Mouse (Mus musculus) ovary, postnatal 10 days (tissue): ENCODE data around the gene Anks6.

Experiments used
- DNase-seq: peaks from one replicate; pipeline ENCODE4 v3.0.0; 2022; ENCODE audit warnings: low spot score

Anks6 gene

DNA sequence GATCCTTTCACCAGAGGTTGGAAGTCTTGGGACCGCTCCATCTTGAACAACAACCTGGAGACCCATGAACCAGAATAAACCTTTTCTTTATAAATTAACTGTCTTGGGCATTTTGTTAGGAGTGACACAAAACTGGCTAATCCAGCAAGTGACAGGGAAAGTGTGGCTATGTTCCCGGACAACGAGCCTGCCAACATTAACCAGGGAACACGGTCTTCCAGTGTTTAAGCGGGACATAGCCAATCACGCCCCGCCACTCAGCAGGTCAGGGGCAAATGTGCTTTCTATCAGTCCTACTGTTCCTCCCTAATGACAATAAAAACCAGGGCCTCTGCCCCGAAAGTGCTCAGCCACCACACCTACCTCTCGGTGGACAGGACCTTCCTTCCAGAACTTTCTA, 13.4 kb downstream of the Anks6 start:
- no peak for DNase-seq

DNA sequence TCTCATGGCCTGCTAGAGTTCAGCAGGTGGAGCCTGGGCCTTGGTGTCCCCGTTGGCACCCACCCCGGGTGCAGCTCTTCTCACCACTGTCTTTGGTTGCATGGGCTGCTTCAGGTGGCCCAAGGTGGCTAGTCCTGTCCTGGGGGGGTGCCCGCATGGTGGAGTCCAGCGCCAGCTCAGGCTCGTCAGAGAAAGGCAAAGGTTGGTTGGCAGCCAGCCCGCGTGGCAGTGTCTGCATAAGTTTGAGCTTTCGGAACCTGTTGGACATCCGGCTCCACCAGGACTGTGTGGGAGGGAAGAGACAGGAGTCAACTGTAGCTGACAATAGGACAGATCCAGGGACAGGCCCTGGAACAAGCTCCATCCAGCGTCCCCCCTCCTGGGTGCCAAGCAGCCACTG, 17.6 kb downstream of the Anks6 start:
- DNase-seq: no peak

DNA sequence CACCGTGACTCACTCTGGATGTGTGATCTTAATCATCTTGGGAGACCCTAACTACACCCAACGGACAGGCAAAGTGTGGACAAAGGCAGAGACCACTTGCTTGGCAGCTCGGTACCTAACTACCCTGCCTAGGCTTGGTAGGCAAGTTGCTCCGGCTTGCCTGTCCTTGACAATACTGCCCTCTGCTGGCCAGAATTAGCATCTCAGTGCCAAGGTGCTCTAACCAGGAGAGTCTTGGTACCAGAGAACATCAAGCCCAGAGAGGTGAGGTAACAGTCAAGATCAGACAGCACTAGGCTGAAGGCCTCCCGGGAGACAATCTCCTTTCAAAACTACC, 19.9 kb downstream of the Anks6 start:
- DNase-seq: peak; percentile 54

DNA sequence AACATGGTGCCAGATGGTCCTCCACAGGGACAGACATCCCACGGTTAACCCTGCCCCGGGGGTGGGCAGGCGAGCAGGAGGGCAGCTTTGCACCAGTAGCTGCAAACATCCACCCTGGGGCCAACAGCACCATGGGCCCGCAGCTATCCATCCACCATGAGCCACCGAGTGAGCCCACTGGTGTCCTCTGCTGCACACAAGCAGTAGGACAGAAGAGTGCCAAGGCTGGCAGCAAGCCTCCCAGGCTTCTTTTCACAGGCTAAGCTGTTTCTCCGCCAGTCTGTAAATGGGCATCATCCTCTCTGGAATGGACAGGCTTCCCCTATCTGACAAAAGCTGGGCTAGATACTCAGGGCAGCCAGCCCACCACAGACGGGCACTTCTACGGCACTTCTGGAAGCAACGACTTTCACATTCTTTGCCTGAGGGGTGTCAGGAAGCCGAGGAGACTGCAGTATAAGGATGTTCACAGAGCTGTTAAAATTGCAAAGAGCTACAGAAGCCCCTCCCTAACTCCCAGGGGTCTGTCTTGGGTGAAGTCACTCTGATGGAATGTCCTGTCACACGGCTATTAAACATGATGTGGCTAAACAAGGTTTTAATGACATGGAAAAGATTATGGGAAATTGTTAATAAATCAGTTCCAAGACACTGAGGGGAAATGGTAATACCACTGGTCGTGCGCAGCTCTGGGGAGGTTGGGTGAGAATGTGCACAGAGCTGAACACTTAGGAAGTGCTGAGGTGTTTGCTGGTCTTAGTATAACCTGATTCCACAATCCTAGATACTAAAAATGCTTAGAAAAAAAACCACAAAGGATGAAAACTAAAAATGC, 20.5 kb downstream of the Anks6 start:
- DNase-seq: no peak

DNA sequence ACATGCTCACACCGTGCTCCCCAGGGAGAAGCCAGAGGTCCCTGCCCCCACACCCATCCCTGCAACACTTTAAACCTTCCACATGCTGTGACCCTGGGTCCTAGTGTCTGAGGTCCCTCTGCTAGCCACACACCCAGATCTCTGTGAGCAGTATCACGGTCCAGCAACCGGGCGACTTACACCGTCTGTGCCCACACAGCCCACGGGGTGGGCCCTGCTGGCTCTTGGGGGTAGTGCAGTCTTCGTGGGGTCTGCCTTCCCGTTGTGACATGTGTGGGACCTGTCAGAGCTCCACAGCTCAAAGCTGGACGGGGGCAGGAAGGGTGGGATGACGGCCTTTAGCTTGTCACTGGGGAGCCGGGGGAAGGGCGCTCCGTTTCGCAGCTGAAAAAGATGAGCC, 21.7 kb downstream of the Anks6 start:
- no peak for DNase-seq

DNA sequence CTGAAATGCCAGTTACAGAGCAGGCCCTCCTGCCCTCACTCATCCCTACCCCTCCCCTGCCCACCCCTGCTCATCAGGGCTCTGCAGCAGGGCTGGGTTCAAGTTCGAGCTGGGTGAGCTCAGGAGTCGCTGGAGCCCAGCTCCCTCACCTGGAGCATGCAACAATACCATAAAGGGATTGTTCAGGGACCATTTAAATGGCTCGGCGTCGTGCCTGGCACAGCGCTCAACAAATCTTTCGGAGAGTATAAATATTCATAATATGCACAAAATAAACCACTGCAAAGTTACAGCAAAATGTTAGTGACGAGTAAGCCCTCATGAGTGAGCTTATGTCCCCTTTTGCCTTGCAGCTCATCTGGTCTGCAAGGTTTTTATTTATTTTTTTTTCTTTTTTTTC, 25.1 kb downstream of the Anks6 start:
- no peak for DNase-seq

DNA sequence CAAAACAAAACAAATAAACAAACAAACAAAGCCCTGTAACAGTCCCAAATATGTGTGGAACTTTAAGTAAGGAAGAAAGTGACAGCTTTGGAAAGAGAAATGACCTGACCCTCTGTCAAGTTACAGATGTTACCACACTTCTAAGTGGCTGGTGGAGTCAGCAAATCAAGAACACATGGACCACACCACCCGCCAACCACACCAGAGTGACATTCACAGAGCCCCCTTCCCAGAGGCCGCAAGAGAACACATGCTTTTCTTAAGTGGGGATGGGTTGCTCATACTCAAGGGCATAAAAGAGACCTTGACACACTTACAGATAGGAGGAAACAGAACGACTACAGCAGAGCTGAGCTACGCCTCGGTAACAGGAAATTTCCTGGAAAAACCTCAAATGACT, 28.4 kb downstream of the Anks6 start:
- DNase-seq: no peak

DNA sequence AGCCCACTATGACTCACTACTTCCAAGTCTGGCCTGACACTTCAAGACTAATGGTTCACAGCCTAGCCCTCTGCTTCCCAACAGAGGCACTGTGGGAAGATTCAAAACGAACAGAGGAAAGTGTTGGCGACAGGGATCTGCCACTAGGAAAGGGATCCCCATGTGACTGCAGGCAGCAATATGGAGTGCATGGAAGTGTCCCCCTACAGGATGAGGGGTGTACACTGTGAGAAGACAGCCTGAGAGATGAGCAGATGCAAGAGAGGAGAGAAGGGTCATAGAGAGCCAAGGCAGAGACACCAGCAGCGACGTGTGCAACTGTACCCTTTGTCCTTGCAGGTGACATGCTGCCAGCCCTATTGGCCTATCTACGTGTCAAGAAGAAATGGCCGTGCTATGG, 33.3 kb downstream of the Anks6 start:
- no peak for DNase-seq

DNA sequence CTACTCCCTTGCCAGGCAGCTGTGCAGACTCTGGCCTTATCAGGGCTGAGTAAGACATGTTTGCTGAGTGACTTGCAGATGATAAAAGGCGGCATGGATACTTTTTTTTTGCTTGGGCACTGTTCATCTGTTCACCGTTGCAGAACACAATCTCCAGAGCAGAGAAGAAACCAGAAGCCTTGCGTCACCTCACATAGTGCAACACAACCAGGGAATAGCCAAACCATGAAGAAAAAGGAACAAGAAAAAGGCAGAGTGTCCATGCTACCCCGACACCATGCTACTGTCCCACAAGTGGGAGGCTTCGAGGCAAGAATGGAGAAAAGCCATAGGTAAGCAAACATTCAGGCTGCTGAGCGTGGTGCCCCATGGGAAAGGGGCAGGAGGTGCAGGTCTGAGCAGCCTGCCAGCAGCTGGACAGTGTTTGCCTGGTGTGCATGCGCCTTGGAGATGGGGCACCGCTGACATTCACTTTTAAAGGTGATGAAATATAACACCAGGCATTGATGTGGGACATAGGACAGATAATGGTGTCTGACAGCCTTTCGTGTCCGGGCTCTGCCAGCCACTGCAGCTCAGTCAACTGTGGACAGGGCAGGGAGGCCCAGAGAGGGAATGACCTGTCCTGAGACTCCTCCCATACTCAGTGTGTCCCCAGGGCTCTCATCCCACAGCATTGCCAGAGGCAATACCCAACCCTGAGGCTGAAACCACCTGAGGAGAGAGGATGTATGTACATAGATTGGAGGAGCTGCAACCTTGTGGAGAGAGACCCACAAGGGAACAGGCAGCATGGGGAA, 34.2 kb downstream of the Anks6 start:
- no peak for DNase-seq

DNA sequence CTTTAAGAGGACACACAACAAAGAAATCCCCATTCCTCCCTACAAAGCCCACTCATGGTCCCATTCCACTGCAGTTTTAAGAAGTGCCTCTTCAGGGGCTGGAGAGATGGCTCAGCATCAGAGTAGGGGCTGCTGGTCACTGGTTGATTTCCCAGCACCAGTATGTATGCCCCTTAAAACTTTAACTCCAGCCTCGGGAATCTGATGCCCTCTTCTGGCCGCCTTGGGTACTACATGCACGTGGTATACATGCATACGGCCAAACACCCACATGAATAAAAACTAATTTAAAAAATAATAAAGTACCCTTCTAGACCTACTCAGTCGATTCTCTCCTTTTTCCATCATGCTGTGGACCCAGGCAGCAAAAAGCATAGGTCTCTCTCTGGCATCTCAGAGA, 36.7 kb downstream of the Anks6 start:
- DNase-seq: peak; percentile 24

DNA sequence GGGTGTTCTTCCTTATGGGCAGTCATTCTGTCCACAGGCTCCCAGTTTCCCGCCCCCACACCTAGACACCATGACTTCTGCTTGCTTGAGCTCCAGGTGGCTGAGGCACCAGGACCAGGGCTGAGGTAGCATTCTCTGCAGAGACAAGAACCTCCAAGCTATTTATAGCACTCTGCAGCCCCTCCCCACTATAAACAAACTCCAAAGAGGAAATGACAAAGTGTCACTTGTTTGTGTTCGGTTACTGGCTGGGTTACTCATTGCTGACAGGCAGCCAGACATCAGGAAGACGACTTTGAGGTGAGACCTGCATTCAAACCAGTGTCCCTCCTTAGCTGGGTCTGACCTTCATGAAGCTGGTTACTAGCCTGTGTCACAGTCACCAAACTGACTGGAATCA, 42.1 kb downstream of the Anks6 start:
- no peak for DNase-seq

DNA sequence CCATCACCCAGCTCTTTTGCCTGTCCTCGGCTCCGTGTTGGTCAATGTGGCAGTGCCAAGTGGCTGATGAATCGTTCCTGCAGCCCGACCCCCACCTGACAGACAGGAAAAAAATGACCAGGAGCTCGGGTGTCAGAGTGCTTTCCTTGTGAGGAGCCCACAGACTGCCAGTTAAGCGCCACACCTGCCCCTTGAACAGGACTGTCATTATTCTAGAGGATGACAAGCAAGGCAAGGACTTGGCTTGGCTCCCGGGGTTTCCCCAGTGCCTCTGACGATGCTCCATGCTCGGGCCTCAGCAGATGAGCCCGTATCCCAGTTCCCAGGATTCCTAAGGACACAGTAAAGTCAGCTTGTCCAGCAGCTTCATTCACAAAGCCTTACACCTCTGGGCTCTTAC, 44.8 kb downstream of the Anks6 start:
- DNase-seq: no peak

DNA sequence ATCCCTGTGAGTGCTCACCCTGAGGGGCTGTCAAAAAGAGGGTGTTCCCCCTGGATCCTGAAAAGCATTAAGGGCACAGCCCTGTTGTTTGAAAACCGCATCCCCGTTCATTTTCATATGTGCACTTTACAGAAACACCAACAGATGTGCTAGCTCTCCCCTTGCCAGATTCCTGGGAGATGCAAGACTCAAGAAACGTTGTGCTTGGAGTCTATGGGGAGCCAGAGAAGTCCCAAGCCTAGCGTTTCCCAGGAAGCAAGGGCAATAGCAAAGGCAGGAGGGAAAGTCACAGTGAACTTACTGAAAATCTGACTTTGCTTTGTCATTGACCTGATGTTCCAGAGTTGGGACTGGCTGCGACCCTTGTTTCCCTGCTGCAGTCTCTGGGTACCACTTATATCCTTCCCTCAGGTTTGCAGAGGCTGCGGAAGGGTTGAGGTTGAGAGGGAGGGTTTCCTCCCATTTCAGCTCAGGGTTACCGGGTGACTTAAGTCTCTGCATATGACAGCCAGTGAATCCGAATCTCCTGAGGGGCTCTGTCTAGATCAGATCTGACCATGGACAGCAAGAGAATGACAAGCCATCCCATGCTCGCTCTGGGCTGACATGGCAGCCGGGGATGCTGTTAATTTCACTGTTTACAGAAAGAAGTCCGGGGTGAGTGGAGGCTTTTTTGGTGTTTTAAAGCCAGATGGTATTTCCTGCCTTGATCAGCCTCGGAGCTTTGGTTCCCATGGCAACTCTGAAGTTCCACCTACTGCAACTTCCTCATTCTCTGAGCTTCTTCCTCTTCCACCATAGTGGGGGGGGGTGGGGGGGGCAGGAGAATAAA, 46.6 kb downstream of the Anks6 start:
- DNase-seq: no peak

DNA sequence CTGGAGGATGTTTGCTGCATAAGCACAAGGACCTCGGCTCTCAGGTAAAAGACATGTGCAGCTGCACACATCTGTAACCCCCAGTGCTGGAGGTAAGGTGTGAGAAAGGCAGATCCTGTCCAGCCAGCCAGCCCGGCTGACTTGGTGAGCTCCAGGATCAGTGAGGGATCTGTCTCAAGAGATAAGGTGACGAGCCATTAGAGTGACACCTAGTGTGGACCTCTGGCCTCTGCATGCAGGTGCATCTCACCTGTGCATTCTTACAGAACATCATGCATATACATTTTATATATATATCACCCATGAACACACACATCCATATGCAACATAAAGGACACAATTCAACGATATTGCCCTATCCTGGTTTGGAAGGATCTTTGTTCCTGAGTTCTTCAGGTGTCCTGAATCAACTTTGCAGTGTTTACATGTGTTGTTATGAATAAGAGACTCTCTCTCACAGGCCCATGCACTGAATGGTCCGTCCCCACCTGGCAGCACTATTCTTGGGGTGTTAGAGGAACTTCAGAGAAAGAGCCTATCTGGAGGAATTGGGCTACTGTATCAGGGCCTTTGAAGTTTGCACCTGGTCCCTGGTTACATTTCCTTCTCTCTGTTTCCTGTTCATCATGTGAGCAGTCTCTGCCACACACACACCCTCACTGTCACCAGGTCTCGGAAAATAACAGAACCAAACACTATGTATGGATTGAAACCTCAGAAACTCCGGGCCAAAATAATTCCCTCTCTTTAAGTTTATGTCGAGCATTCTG, 56.4 kb downstream of the Anks6 start:
- DNase-seq: no peak

DNA sequence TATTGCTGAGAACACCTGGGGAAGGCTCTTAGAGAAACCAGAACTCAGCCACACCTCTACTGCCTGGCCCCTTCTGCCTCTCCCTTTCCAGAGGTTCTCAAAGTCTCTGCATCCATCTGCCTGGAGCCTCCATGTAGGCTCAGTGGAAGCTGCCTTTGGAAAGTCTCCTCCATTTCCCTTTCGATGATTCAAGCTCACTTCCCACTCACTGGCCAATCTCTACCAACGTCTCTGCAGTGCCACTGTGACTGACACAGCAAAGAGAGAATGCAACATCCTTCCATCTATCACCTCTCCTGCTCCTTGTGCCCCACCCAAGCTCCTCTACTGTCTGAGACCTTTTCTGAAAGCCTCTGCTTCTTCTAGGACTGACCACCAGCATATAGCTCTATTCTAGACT, 59.3 kb downstream of the Anks6 start:
- no peak for DNase-seq

DNA sequence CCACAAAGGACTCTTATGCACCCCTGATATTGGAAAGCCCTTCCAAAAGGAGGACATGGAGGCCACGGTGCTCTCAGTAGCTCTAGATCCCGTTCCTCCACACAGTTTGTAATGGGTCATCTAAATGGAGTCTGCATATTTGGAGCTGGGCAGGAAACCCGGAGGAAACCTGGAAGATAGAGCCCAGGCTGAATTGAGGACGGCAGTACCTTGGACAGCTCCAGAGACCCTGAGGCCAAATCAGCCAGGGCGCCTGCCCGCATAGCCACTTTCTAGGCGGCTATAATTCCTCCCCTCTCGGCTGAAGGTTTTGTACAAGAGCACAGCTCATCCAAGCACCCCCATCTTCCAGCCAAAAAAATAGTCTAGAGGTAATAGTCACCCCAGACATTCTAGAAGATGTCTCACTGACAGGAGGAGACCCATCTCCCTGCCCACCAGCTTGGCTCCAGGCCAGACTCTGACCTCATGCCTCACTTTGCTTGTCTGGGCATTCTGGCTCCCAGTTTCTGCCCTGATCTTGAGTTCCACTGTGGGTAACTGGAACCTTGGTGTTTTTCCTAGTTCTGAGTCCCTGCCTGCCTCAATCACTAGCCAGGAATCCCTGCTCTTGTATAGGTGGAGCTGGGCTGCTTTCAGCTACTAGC, 64.3 kb downstream of the Anks6 start:
- DNase-seq: peak; percentile 39

DNA sequence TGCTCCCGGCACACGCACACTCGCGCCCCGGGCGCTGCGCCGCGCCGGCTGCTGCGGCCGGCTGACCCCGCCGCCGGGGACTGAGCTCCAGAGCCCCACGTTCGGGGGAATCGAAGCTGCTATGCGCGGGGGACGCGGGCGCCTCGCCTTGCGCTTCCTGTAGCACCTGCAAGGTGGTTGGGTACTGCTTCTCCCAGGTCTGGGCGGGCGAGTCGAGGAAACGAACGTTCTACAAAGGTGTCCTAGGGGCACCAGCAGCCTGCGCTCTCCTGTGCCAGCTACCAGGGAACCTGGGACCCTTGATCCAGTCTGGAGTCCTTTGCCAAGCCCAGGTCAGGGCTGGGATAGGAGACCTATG, 65.3 kb downstream of the Anks6 start:
- DNase-seq: no peak

DNA sequence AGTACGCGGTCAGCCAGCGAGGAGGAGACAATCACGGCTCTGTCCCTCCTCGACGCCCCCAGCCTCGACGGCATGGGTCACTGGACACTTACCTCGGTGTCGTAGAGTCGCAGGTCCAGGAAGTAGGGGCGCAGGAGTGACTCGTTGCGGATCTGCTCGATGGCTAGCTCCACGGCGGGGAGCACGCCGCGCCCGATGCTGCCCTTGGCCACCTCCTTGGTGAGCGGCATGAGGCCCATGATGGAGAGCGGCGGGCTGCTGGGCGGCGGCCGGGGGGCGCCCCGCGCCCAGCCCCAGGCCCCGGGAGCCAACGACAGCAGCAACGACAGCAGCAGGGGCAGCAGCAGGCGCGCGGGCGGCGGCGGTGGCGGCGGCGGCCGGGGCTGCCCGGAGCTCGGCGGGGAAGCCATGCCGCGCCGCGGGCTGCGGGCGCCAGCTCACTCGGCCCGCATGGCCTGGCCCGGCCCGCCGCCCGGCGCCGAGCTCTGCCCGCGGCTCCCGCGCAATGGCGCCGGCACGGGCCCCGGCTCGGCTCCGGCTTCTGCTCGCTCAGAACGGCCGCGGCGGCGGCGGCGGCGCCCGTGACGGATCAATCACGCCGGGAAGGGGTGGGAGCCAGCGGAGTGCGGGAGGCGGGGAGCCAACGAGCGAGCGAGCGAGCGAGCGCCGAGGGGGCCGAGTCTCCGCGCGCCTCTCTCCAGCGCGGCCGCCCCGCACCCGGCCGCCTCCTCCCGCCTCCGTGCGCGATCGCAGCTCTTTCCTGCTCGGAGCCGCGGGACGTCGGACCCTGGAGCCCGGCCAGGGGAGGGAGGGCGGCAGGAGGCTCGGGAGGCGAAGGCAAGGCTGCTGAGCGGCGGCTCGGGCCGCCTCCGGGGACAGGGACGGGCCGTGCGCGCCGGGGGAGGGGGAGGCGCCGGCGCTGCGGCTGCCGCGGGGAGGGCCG, 65.9 kb downstream of the Anks6 start, which contains the start of gene Gabbr2:
Gabbr2 (minus strand) TSS at position 858 of the 943 bp plus-strand sequence.
- DNase-seq: no peak

DNA sequence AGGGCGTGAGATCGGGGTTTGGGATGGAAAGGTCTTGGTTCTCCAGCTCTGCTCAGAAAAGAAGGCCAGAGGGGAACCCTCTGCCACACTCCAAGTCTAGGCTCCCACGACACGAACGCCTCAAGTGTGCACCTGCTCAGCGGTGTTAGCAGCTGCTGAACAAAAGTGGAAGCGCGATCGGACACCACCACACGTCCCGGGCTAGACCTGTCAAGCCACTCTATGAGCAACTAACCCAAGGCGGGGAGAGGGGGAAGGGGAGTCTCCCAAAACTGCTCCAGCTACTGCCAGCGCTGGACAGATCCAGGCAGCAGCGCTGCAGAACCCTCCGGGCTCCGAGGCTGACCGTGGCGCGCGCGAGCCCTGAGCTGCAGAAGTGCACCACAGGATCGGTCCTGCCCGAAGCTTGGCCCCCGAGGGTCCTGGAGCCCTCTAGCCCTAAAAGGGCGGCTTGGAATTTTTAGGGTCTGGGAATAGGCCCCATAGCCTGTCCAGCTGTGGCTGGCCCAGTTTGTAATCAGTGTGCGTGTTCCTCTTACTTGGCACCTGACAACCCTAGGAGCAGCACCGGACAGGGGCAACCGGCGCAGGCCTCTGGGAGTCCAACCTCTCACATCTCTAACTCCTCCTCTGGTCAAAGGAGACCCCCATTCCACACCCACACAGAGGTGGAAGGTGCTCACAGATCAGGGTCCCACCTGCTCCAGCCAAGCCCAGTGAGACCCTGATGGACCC, 66.8 kb downstream of the Anks6 start:
- DNase-seq: no peak

DNA sequence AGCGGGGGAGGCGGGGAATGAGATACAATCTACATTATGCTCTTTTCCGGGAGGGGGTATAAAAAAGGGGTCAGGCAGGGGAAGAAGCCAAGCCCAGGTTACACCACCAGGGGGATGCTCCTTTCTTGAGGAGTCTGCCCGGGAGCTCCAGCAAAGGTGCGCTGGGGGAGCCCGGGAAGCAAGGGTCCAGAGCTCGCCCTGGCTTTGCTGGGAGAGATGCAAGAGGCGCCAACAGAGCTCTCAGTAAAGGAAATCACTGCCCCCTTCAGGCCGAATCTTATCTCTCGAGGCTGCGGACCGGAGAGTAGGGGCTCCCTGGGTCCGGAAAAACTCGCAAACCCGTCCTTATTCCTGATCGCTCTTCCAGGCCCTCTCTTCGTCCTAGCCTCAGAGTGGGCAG, 67.4 kb downstream of the Anks6 start:
- DNase-seq: no peak
